Mouse (Mus musculus): Measurements from ENCODE around the gene Nccrp1. TPM values are rescaled to one million over a fixed set of nuclear protein-coding genes. Genes with fewer than 3 reads are reported as not detected.

Gene Nccrp1
- polyA plus RNA-seq (2015; fragmentation: Nextera tagmentation; extraction: Ambion mirVana) = not detected in 2 replicates

DNA sequence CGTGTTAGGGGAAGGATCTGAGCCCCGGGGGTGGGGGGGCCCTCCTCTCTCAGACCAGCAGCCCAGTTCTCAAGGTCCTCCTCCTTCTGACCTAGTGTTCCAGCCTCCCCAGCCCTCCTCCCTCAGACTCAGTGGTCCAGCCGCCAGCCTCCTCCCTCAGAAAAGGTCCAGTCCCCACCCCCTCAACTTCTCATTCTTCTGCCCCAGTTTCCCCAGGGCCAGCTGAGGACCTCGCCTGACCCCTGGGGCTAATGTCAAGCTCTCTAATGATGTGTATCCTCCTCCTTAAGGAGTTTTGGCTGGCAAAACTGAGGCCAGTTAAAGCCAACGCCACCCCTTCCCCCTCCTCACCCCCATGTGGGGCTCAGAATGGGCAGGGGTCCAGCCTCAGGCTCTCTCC is at the start of gene Nccrp1:
TSS of gene Nccrp1 (minus strand) at position 101 of the 400 bp plus-strand sequence.
- H3K9me3 ChIP-seq = no peaks in the 10 kb centered on the region
- peaks cover 14% of the 10 kb centered on the region for H3K4me1 ChIP-seq
- peak within 1 kb of the TSS; percentile 14; the same call in 1 of the 2 replicates for H3K4me3 ChIP-seq
- 4% methylated on average over 5 of the region's 5 CpGs for WGBS
- H3K27me3 ChIP-seq = peaks cover 37% of the 10 kb centered on the region
- no peak within 1 kb of the TSS for H3K27ac ChIP-seq
- H3K4me2 ChIP-seq = peak within 1 kb of the TSS; percentile 44
- ATAC-seq (ENCODE audit: borderline replicate concordance, extremely low read depth, low FRiP score, low TSS enrichment) = no peak
- no peak within 1 kb of the TSS for H3K9ac ChIP-seq
- H3K36me3 ChIP-seq = no peaks in the 10 kb centered on the region

DNA sequence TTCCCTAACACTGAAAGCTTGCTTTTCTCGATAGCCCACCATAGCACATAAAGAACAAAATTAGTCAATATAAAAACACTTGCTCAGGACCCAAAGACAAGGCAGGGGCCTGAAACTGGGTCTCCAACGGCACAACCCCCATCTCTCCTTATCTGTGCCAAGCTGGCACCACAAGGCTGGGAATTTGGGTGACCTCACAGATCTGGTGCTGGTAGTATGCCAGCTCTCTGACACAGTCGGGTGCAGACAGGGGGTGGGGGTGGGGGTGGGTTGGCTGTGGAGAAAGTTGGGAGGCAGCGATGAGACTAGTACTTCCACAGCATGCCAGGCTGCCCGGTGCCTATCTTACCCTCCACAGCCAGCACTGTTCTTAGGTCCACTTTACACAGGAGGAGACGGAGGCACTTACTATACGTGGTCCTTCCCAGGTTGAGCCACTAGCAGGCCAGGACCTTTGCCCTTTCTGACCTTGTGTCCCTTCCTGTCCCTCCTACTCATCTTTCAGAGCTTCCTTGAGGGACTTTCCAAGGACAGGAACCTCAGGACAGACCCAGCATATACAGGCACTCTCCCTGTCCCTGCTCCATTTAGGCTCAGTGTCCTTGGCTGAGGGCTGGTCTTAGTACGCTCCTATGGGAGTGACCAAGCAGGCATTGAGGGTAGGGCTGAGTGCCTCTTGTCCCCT is 48.8 kb upstream of the Nccrp1 start:
- Histone ChIP-seq H3K9ac (peak overlapping the region; percentile 13; the same call in 1 of the 2 replicates), H3K4me1 (peaks cover 69% of the 10 kb centered on the region), H3K9me3 (no peaks in the 10 kb centered on the region), H3K27ac (peak overlapping the region; percentile 91), H3K27me3 (no peaks in the 10 kb centered on the region), H3K36me3 (no peaks in the 10 kb centered on the region), H3K4me3 (peak overlapping the region; percentile 77; the same call in 1 of the 2 replicates), H3K4me2 (peak overlapping the region; percentile 83)
- 62% methylated on average over 8 of the region's 8 CpGs for WGBS
- no peak for ATAC-seq (ENCODE audit: borderline replicate concordance, extremely low read depth, low FRiP score, low TSS enrichment)

DNA sequence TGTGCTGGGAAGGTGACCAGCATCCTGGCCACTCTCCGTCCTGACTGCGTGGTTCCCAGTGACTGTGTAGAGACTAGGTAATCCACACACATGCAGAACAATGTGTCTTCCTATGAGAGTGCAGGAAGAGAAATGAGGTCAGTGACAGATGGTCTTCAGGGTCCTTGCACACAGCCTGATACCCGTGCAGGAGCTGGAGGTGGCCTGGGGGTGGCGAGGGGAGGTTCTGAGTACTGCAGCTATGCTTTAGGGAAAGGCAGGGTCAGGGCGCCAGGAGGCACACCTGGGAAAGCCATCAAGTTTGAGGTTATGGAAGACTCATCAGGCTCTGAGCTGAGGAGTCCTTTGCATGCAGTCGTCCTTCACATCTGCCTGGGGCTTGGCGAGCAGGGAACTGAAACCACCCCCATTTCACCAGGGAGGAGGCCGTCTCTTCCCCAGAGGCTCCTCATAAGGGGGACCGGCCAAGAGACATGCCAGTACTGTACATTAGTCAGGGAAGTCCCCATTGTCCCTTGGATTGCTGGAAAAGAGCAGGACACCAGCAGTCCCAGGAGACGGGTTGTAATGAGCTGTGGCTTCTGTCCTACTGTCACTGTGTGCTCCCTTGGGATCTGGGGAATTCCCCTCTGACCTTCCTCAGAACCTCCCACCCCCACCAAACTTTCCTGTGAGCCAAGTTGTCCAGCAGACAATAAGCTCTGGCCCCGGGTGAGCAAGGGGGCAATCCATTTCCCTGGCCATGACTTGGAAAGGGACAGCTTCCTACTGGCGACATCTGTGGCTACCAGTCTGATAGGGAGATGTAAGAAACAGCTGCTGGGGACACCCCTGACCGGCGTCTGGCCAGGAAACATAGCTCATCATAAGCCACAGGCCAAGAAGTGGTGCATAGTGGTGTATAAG is 46.4 kb upstream of the Nccrp1 start:
- H3K9me3 ChIP-seq = no peaks in the 10 kb centered on the region
- H3K4me2 ChIP-seq = peak overlapping the region; percentile 6; the same call in 1 of the 2 replicates
- H3K27me3 ChIP-seq = no peaks in the 10 kb centered on the region
- H3K9ac ChIP-seq = 0 out of 2 replicates have a peak overlapping the region, but pooled peaks have one; percentile 2
- H3K36me3 ChIP-seq = no peaks in the 10 kb centered on the region
- 31% methylated on average over 14 of the region's 14 CpGs for WGBS
- peaks cover 79% of the 10 kb centered on the region for H3K4me1 ChIP-seq
- H3K27ac ChIP-seq = peak overlapping the region; percentile 48
- no peak overlapping the region for H3K4me3 ChIP-seq
- no peak for ATAC-seq (ENCODE audit: borderline replicate concordance, extremely low read depth, low FRiP score, low TSS enrichment)

DNA sequence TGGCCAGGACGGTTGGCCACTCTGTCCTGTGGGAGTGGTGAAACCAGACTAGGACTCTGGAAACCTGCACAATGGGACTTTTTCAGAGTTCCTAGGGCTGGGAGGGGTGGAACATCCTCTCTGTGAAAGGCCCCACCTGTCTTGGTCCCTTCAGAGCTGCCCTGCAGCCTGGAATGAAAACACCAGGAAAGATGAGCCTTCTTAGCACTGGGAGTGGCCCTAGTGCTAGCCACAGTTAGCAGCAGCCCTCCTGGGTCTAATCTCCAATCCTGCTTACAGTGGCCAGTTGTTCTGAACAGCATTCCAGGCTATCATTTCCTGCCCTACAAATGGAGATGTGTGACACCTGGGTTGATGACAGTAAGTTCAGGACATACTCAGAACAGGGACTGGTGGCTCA is 44.8 kb upstream of the Nccrp1 start:
- ATAC-seq (ENCODE audit: borderline replicate concordance, extremely low read depth, low FRiP score, low TSS enrichment) = no peak
- H3K4me1 ChIP-seq = peaks cover 89% of the 10 kb centered on the region
- H3K4me2 ChIP-seq = no peak overlapping the region
- no peak overlapping the region for H3K27ac ChIP-seq
- H3K36me3 ChIP-seq = no peaks in the 10 kb centered on the region
- H3K4me3 ChIP-seq = no peak overlapping the region
- no peaks in the 10 kb centered on the region for H3K9me3 ChIP-seq
- H3K27me3 ChIP-seq = no peaks in the 10 kb centered on the region
- WGBS = 57% methylated on average over 1 of the region's 1 CpGs
- H3K9ac ChIP-seq = no peak overlapping the region

DNA sequence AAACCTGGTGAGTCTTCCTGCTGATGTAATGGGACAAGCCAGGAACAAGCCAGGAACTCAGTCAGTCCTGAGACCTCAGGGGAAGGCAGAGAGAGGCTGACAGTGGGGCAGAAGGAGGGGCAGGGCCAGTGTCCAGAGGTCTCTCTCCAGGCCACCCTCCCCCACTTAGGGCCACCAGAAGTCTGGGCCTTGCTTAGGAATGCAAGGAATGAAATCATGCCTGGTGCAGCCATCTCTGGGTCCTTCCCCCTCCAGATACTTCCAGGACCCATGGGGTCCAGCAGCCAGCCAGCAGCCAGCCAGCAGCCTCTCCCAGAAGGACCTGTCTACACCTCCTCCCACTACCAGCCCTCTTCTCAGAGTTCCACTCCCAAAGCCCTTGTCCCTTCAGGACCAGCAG is 40.6 kb upstream of the Nccrp1 start:
- no peaks in the 10 kb centered on the region for H3K27me3 ChIP-seq
- H3K4me3 ChIP-seq = no peak overlapping the region
- H3K9ac ChIP-seq = no peak overlapping the region
- no peaks in the 10 kb centered on the region for H3K9me3 ChIP-seq
- H3K4me1 ChIP-seq = peaks cover 87% of the 10 kb centered on the region
- peak overlapping the region; percentile 56 for H3K27ac ChIP-seq
- peak; percentile 31; the same call in 1 of the 2 replicates for ATAC-seq (ENCODE audit: borderline replicate concordance, extremely low read depth, low FRiP score, low TSS enrichment)
- H3K36me3 ChIP-seq = no peaks in the 10 kb centered on the region
- no peak overlapping the region; the same call in 1 of the 2 replicates for H3K4me2 ChIP-seq

DNA sequence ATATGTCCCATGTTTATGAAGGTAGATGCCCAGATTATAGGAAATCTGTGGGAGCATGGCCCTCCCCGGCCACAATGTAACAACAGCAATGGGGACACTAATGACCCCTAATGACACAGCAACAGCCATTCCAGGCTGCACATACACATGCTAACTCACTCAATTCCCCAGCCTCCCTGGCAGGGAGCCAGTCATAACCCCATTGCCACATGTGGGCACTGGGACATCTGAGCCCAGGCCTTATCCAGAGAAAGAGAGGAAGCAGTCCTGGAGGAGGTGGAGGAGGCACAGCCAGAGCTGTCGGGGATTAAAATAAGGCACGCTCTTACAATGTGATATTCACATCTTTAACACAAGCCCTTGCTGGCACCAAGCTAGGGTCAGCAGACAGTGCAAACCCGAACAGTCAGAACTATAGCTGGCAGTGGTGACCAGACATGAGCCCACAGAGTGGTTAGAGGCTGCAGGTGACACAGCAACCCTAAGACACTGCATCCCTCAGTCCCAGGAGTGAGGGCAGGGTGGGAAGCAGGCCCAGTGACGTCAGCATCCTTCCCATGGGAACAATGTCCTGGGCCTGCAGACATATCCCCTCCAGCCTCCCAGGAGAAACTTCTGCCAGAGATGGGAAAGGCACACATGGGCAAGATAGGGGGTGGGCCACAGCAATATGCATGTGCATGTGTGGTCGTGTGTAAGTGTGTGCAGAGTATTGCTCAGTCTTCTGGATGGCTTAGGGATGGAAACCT is 39.8 kb upstream of the Nccrp1 start:
- peaks cover 85% of the 10 kb centered on the region for H3K4me1 ChIP-seq
- no peaks in the 10 kb centered on the region for H3K27me3 ChIP-seq
- H3K27ac ChIP-seq = peak overlapping the region; percentile 56
- WGBS = 48% methylated on average over 6 of the region's 6 CpGs
- H3K36me3 ChIP-seq = no peaks in the 10 kb centered on the region
- ATAC-seq (ENCODE audit: borderline replicate concordance, extremely low read depth, low FRiP score, low TSS enrichment) = no peak
- H3K9me3 ChIP-seq = no peaks in the 10 kb centered on the region
- H3K4me3 ChIP-seq = no peak overlapping the region
- H3K9ac ChIP-seq = no peak overlapping the region
- H3K4me2 ChIP-seq = no peak overlapping the region

DNA sequence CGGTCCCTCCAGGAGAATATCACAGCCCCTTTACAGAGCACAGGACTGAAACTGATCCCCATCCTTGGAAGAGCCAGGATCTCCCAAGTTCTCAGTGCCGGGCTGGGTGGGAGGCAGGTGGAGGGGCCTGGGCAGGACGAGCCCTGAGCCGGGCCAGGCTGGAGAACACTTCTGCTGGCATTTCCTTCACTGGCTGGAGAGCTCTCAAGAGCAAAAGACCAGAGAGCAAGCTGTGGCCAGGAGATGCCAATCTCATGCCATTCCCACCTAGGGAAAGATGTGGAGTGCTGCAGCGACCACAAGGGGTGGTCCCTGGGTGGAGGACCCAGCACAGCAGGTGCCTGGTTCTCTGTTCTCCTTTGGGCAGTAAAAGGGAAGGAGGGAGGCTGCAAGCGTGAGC is 37.9 kb upstream of the Nccrp1 start:
- Histone ChIP-seq H3K4me1 (peaks cover 78% of the 10 kb centered on the region), H3K9me3 (no peaks in the 10 kb centered on the region), H3K27me3 (no peaks in the 10 kb centered on the region), H3K4me3 (no peak overlapping the region), H3K4me2 (no peak overlapping the region), H3K36me3 (no peaks in the 10 kb centered on the region), H3K9ac (no peak overlapping the region), H3K27ac (peak overlapping the region; percentile 79)
- no peak for ATAC-seq (ENCODE audit: borderline replicate concordance, extremely low read depth, low FRiP score, low TSS enrichment)
- WGBS = 54% methylated on average over 6 of the region's 6 CpGs

DNA sequence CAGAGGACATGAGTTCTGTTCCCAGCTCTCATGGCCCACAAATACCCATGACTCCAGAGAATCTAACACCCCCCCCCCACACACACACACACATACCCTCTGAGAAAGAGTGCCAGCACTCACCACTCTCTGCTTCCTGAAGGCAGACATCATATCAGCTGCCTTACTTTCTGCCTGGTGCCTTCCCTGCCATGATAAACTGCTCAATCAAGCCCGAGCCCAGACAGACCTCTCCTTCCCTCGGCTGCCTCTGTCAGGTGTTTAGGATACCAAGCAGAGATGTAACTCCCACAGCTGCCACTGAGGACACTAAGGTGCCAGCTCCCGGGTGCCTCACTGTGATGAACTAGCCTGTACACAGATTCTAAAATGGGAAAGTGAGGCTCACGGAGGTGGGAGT is 37.4 kb upstream of the Nccrp1 start:
- H3K4me3 ChIP-seq = no peak overlapping the region
- H3K27me3 ChIP-seq = no peaks in the 10 kb centered on the region
- H3K9ac ChIP-seq = no peak overlapping the region
- no peaks in the 10 kb centered on the region for H3K9me3 ChIP-seq
- 0 out of 2 replicates have a peak, but pooled peaks cover 3% of the 10 kb centered on the region for H3K36me3 ChIP-seq
- 48% methylated on average over 4 of the region's 4 CpGs for WGBS
- 0 out of 2 replicates have a peak overlapping the region, but pooled peaks have one; percentile 8 for H3K4me2 ChIP-seq
- H3K4me1 ChIP-seq = peaks cover 83% of the 10 kb centered on the region
- peak overlapping the region; percentile 79 for H3K27ac ChIP-seq
- ATAC-seq (ENCODE audit: borderline replicate concordance, extremely low read depth, low FRiP score, low TSS enrichment) = no peak

DNA sequence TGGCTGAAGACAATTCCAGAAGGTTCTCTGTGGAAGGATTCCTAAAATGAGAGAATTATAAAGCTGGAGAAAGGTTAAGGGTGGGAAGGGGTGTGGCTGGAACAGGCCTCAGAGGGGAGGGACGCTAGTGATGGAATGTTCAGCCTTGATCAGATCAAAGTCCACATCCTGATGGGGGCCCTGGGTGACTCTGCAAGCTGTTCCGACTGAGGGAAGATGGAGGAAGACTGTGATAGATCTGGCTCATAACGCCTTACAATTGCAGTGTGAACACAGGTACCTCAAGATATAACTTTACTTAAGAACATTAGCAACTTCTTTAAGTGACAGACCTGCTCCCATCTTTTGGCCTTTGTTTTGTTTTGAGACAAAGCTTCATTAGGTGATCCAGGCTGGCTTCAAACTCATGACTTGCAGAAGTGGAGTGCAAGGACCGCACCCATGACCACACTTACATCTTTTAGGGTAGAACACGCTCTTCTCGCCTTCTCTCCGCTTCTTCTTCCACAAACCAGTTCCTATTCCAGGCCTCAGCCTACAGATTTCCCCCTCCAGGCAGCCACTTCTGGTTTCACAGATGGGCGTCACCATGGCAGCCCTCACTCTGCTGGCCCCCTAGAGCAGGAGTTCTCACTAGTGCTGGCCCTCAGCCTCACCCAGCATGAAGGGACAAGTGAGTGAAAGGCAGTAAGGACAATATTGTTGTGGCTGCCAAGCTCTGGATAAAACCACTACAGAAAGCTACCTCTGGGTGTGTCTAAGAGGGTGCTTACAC is 36.7 kb upstream of the Nccrp1 start:
- Histone ChIP-seq H3K4me1 (peaks cover 83% of the 10 kb centered on the region), H3K9me3 (no peaks in the 10 kb centered on the region), H3K4me2 (0 out of 2 replicates have a peak overlapping the region, but pooled peaks have one; percentile 8), H3K4me3 (no peak overlapping the region), H3K9ac (no peak overlapping the region), H3K27me3 (no peaks in the 10 kb centered on the region), H3K36me3 (0 out of 2 replicates have a peak, but pooled peaks cover 6% of the 10 kb centered on the region), H3K27ac (peak overlapping the region; percentile 79)
- no peak for ATAC-seq (ENCODE audit: borderline replicate concordance, extremely low read depth, low FRiP score, low TSS enrichment)
- 57% methylated on average over 8 of the region's 8 CpGs for WGBS

DNA sequence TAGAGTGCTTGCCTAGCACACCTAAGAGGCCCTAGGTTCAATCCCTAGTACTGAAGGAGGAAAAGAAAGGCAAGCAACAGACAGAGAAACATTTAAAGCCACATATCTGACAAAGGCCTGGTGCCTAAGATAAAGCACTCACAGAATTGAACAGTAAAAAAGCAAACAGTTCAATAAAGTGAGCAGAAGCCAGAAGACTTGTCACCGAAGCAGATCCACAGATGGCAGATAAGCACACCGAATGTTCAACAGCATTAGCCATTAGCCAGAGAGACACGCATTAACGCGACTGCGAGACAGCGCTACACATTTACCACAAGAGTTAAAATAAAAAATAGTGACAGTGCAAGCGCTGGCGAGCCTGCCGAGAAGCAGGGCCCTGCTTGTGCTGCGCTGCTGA is 35.8 kb upstream of the Nccrp1 start:
- WGBS = 68% methylated on average over 11 of the region's 11 CpGs
- Histone ChIP-seq H3K4me1 (peaks cover 83% of the 10 kb centered on the region), H3K27ac (no peak overlapping the region), H3K9ac (no peak overlapping the region), H3K36me3 (0 out of 2 replicates have a peak, but pooled peaks cover 6% of the 10 kb centered on the region), H3K4me3 (no peak overlapping the region), H3K27me3 (no peaks in the 10 kb centered on the region), H3K4me2 (no peak overlapping the region), H3K9me3 (no peaks in the 10 kb centered on the region)
- no peak for ATAC-seq (ENCODE audit: borderline replicate concordance, extremely low read depth, low FRiP score, low TSS enrichment)

DNA sequence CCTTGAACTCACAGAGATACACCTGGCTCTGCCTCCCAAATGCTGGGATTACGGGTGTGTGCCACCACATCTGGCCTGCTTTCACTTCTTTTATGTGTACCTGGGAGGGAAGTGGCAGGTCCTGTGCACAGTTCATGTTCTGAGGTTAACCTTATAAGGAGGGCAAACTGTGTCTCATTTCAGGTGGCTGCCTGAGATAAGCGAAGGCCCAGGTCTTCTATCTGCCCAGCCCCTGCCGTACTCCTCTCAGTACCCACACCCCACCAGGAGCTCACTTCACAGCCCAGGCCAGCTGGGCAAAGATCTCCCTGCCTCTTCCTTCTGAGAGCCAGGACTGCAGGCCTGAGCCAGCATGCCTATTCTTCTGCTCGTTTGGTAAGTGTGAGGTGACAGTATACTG is 34.7 kb upstream of the Nccrp1 start:
- 0 out of 2 replicates have a peak, but pooled peaks cover 6% of the 10 kb centered on the region for H3K36me3 ChIP-seq
- no peaks in the 10 kb centered on the region for H3K27me3 ChIP-seq
- H3K4me3 ChIP-seq = no peak overlapping the region
- no peak overlapping the region for H3K9ac ChIP-seq
- peaks cover 83% of the 10 kb centered on the region for H3K4me1 ChIP-seq
- H3K9me3 ChIP-seq = no peaks in the 10 kb centered on the region
- no peak overlapping the region for H3K4me2 ChIP-seq
- peak overlapping the region; percentile 27; the same call in 1 of the 2 replicates for H3K27ac ChIP-seq
- 80% methylated on average over 4 of the region's 4 CpGs for WGBS
- ATAC-seq (ENCODE audit: borderline replicate concordance, extremely low read depth, low FRiP score, low TSS enrichment) = no peak

Data from lung, embryonic 15.5 days (tissue).